Comparison of ENCODE assay signal across 8 mouse cellular contexts in the genomic region with DNA sequence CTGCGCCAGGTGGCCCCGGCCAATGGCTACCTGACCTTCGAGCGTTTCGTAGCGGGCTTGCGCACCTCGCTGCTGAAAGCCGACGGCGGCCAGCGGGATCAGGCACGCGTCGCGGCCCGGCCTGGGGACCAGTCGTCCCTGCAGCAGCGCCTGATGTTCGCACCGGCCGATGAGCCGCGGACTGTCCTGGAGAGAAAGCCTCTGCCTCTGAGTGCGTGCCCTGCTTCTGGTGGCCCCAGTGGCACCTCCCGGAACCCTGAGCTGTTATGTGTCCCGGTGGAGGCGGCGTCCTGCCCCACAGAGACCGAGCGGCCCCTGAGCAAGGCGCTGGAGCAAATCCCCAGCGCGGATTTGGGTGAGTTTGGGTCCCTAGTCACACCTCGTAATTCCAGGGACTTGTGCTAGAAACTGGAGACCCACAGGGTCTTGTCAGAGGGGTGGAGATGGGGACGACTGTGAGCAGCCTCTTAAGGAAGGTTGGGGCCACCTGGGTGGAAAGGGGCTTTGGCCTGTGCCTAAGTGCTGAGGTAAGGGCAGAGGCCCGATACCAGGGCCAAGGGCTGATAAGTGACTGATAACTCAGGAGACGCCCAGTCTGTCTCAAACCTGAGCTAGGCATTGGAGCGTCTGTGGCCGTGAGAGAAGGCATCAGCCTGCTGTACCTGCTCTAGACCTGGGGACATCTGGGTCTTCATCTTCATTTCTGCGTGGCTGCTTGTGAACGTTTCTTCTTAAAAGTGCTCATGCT. TPM values are rescaled to one million over a fixed set of nuclear protein-coding genes. Genes with fewer than 3 reads are reported as not detected.
DNase-seq lines count a peak whose midpoint lies in the region; ATAC-seq lines count a peak whose summit lies in the region.

No protein-coding gene starts in this region.

- peaks cover 10% of the 10 kb centered on the region; the same call in 1 of the 2 replicates for H3K27me3 ChIP-seq in forebrain, embryonic 13.5 days
- peaks cover 5% of the 10 kb centered on the region; the same call in 1 of the 2 replicates for H3K27me3 ChIP-seq in liver, embryonic 12.5 days (replicated peaks)
- no peaks in the 10 kb centered on the region for H3K27me3 ChIP-seq in stomach, embryonic 15.5 days (replicated peaks)

- H3K4me2 ChIP-seq in forebrain, embryonic 13.5 days = peak overlapping the region; percentile 96
- H3K4me2 ChIP-seq in liver, embryonic 12.5 days = peak overlapping the region; percentile 96
- peak overlapping the region; percentile 92 for H3K4me2 ChIP-seq in stomach, embryonic 15.5 days

- H3K27ac ChIP-seq in forebrain, embryonic 13.5 days = no peak overlapping the region; the same call in 1 of the 2 replicates
- peak overlapping the region; percentile 91 for H3K27ac ChIP-seq in liver, embryonic 12.5 days
- H3K27ac ChIP-seq in stomach, embryonic 15.5 days = peak overlapping the region; percentile 49; the same call in 1 of the 2 replicates

- H3K9ac ChIP-seq in forebrain, embryonic 13.5 days = peak overlapping the region; percentile 82
- H3K9ac ChIP-seq in liver, embryonic 12.5 days = peak overlapping the region; percentile 87
- H3K9ac ChIP-seq in stomach, embryonic 15.5 days = peak overlapping the region; percentile 62

- H3K4me1 ChIP-seq in forebrain, embryonic 13.5 days = peaks cover 33% of the 10 kb centered on the region
- peaks cover 74% of the 10 kb centered on the region for H3K4me1 ChIP-seq in liver, embryonic 12.5 days
- H3K4me1 ChIP-seq in stomach, embryonic 15.5 days = peaks cover 26% of the 10 kb centered on the region

- peaks cover 30% of the 10 kb centered on the region for H3K36me3 ChIP-seq in forebrain, embryonic 13.5 days (ENCODE audit: poor library complexity, severe bottlenecking)
- H3K36me3 ChIP-seq in liver, embryonic 12.5 days = peaks cover 36% of the 10 kb centered on the region
- peaks cover 5% of the 10 kb centered on the region; the same call in 1 of the 2 replicates for H3K36me3 ChIP-seq in stomach, embryonic 15.5 days

- H3K4me3 ChIP-seq in forebrain, embryonic 13.5 days = peak overlapping the region; percentile 73
- peak overlapping the region; percentile 81 for H3K4me3 ChIP-seq in liver, embryonic 12.5 days
- H3K4me3 ChIP-seq in stomach, embryonic 15.5 days (replicated peaks) = peak overlapping the region; percentile 60

- peak; percentile 19 for ATAC-seq in forebrain, embryonic 13.5 days
- peak; percentile 57 for ATAC-seq in liver, embryonic 12.5 days
- no peak for ATAC-seq in stomach, embryonic 15.5 days (ENCODE audit: insufficient read depth, low FRiP score, low read depth)

- 1% methylated on average over 42 of the region's 42 CpGs for WGBS in forebrain, embryonic 13.5 days
- 2% methylated on average over 42 of the region's 42 CpGs for WGBS in liver, embryonic 12.5 days (ENCODE audit: insufficient replicate concordance)
- 2% methylated on average over 42 of the region's 42 CpGs for WGBS in stomach, embryonic 15.5 days

- DNase-seq in spleen, postnatal 10 days (ENCODE audit: low spot score in 2 of 2) = peak; percentile 42 to 57
- DNase-seq in spleen, adult 18-20 months = no peak
- no peak for DNase-seq in right cerebral cortex, postnatal 36 days (ENCODE audit: low spot score in 2 of 2)
- DNase-seq in retina, postnatal 1 day = no peak
- DNase-seq in T-cell, adult 2 months (ENCODE audit: low spot score) = no peak

- H3K9me3 ChIP-seq in forebrain, embryonic 13.5 days (replicated peaks) = no peaks in the 10 kb centered on the region
- no peaks in the 10 kb centered on the region for H3K9me3 ChIP-seq in liver, embryonic 12.5 days (replicated peaks)
- H3K9me3 ChIP-seq in stomach, embryonic 15.5 days = no peaks in the 10 kb centered on the region

RNA-seq across cellular contexts. Expression of gene Sapcd2, which starts 0.7 kb away (rescaled TPM):
- 49.4 and 62.3 TPM in 2 replicates for polyA plus RNA-seq in forebrain, embryonic 13.5 days (2015; fragmentation: Nextera tagmentation; extraction: Ambion mirVana)
- polyA plus RNA-seq in liver, embryonic 12.5 days (2016; fragmentation: Nextera tagmentation; extraction: Ambion mirVana) = 34.6 and 38.0 TPM in 2 replicates
- polyA plus RNA-seq in stomach, embryonic 15.5 days (2015; fragmentation: Nextera tagmentation; extraction: Ambion mirVana) = 37.6 and 41.7 TPM in 2 replicates

RNA-seq across cellular contexts. Expression of gene Uap1l1, which starts 7.3 kb away (rescaled TPM):
- 2.2 and 3.5 TPM in 2 replicates for polyA plus RNA-seq in forebrain, embryonic 13.5 days (2015; fragmentation: Nextera tagmentation; extraction: Ambion mirVana)
- polyA plus RNA-seq in liver, embryonic 12.5 days (2016; fragmentation: Nextera tagmentation; extraction: Ambion mirVana) = 13.5 and 14.0 TPM in 2 replicates
- polyA plus RNA-seq in stomach, embryonic 15.5 days (2015; fragmentation: Nextera tagmentation; extraction: Ambion mirVana) = 41.1 and 46.1 TPM in 2 replicates

RNA-seq across cellular contexts. Expression of gene Dpp7, which starts 16.7 kb away (rescaled TPM):
- 22.8 and 23.3 TPM in 2 replicates for polyA plus RNA-seq in forebrain, embryonic 13.5 days (2015; fragmentation: Nextera tagmentation; extraction: Ambion mirVana)
- polyA plus RNA-seq in liver, embryonic 12.5 days (2016; fragmentation: Nextera tagmentation; extraction: Ambion mirVana) = 11.2 TPM in 2 replicates
- 21.5 and 22.6 TPM in 2 replicates for polyA plus RNA-seq in stomach, embryonic 15.5 days (2015; fragmentation: Nextera tagmentation; extraction: Ambion mirVana)

RNA-seq across cellular contexts. Expression of gene Entpd2, which starts 22.9 kb away (rescaled TPM):
- 0.68 and 0.98 TPM in 2 replicates for polyA plus RNA-seq in forebrain, embryonic 13.5 days (2015; fragmentation: Nextera tagmentation; extraction: Ambion mirVana)
- polyA plus RNA-seq in liver, embryonic 12.5 days (2016; fragmentation: Nextera tagmentation; extraction: Ambion mirVana) = 0.13 and 0.19 TPM in 2 replicates
- polyA plus RNA-seq in stomach, embryonic 15.5 days (2015; fragmentation: Nextera tagmentation; extraction: Ambion mirVana) = 10.1 and 13.0 TPM in 2 replicates

RNA-seq across cellular contexts. Expression of gene Npdc1, which starts 26.3 kb away (rescaled TPM):
- 287 and 315 TPM in 2 replicates for polyA plus RNA-seq in forebrain, embryonic 13.5 days (2015; fragmentation: Nextera tagmentation; extraction: Ambion mirVana)
- polyA plus RNA-seq in liver, embryonic 12.5 days (2016; fragmentation: Nextera tagmentation; extraction: Ambion mirVana) = 5.3 and 5.6 TPM in 2 replicates
- 47.0 and 49.6 TPM in 2 replicates for polyA plus RNA-seq in stomach, embryonic 15.5 days (2015; fragmentation: Nextera tagmentation; extraction: Ambion mirVana)

Comparison
In these comparisons a context has a peak if more than half of its experiments do, and no peak if none do; other contexts are left out.
1. DNase-seq: peak in spleen, postnatal 10 days (2 of 2); none in spleen, adult 18-20 months (0 of 2), right cerebral cortex, postnatal 36 days (0 of 2), retina, postnatal 1 day (single experiment) and T-cell, adult 2 months (single experiment).
2. Peak in every context shown above with its lines, with median percentiles within 50 percentile points of each other: H3K4me2 ChIP-seq, H3K4me3 ChIP-seq and H3K9ac ChIP-seq.